Mouse (Mus musculus) hindbrain, embryonic 10.5 days (tissue): Measurements from ENCODE around the gene Zfand3. TPM values are rescaled to one million over a fixed set of nuclear protein-coding genes. Genes with fewer than 3 reads are reported as not detected.

Source experiments
- DNase-seq: peaks from one replicate; pipeline ENCODE4 v3.0.0-alpha.2; 2017; ENCODE audit warnings: low spot score
- H3K27ac ChIP-seq: fragments of 300-500 bp; sonication (generic); 2 replicates; pipeline ENCODE4 v1.5.1; 2016; ENCODE audit warnings: mild to moderate bottlenecking, moderate library complexity
- H3K27me3 ChIP-seq: fragments of 300-500 bp; sonication (generic); 2 replicates; pipeline ENCODE4 v1.6.1; 2016; ENCODE audit warnings: mild to moderate bottlenecking; ENCODE audit not compliant: poor library complexity, insufficient read depth, severe bottlenecking
- H3K36me3 ChIP-seq: fragments of 300-500 bp; sonication (generic); 2 replicates; pipeline ENCODE4 v1.6.1; 2016; ENCODE audit warnings: mild to moderate bottlenecking, moderate library complexity
- H3K4me1 ChIP-seq: fragments of 300-500 bp; sonication (generic); replicated peaks from 2 replicates; pipeline ENCODE4 v1.6.1; 2016; ENCODE audit warnings: mild to moderate bottlenecking
- H3K4me3 ChIP-seq: fragments of 300-500 bp; sonication (generic); 2 replicates; pipeline ENCODE4 v1.5.1; 2016; ENCODE audit warnings: mild to moderate bottlenecking, moderate library complexity
- H3K9me3 ChIP-seq: fragments of 300-500 bp; sonication (generic); 2 replicates; pipeline ENCODE4 v1.6.1; 2016; ENCODE audit warnings: mild to moderate bottlenecking, moderate library complexity
- WGBS: fragments of 180-500 bp; shearing (Covaris S2); methylation state at CpG from one replicate; pipeline ENCODE4 v1.1.7; 2016; 5-methylcytosine and 5-hydroxymethylcytosine counted together
- polyA plus RNA-seq: library from polyadenylated mRNA; unstranded; fragments of >200 nt; fragmentation: Nextera tagmentation; extraction: Ambion mirVana; gene quantifications from 2 replicates; pipeline ENCODE4 v1.2.1, GENCODE M21; 2016

Gene Zfand3
- polyA plus RNA-seq, 1 experiment from 2014 or later: 97.7 TPM

DNA sequence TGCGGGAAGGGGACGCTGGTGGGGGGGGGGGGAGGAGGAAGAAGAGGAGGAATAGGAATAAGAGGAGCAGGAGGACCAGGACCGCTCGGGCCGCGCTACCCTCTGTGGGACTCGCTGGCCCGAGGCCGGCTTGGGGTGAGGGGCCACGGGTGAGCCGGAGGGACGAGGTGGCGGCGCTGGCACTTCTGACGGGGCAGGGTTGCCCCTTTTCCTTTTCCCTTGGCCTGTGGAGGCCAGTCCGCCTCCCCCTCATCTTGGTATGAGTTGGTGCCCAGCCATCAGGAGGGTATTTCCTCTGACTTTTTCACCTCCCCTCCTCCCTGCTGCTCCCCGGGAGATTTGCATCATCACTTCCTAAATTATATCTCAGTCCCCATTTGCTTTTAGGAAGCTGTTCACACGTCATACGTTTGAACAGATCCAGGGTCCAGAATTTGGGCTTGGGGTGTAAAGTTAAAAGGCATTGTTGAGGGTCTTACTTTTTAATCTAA lies 963 bp downstream of the Zfand3 start:
- WGBS: under 1% methylated on average over 19 of the region's 19 CpGs
- Histone ChIP-seq H3K4me1 (peaks cover 56% of the 10 kb centered on the region), H3K27me3 (no peaks in the 10 kb centered on the region), H3K9me3 (no peaks in the 10 kb centered on the region), H3K36me3 (peaks cover 20% of the 10 kb centered on the region), H3K27ac (peak overlapping the region; percentile 100), H3K4me3 (peak overlapping the region; percentile 100)
- DNase-seq: peak; percentile 68

- no peaks in the 10 kb centered on the region for H3K9me3 ChIP-seq
Observed at GRCm38 (mm10) chr17:30006877-30007276, 2.3 kb downstream of the Zfand3 start.

DNA sequence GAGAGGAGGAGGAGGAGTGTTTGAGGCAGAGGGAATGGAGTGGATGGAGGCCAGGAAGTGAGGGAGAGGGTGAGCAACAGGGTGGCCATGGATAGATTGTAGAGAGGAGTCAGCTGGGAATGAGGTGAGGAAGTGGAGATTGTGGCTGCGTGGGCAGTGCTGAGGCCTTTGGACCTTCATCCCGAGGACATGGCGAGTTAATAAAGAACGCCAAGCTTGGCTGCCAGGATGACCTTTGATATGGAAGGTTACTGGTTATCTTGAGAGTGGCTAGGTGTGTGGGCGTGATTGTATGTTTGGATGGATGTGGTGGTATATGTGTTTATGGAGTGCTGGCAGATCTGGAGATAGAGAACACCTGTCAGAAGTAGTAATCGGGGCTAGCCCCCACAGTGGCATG lies 3.4 kb downstream of the Zfand3 start:
- no peak overlapping the region for H3K27ac ChIP-seq
- H3K9me3 ChIP-seq: no peaks in the 10 kb centered on the region
- peaks cover 31% of the 10 kb centered on the region for H3K36me3 ChIP-seq
- no peak for DNase-seq
- H3K4me1 ChIP-seq: peaks cover 55% of the 10 kb centered on the region
- whole genome bisulfite sequencing: 88% methylated on average over 6 of the region's 6 CpGs
- H3K4me3 ChIP-seq: peak overlapping the region; percentile 100; the same call in 1 of the 2 replicates
- no peaks in the 10 kb centered on the region for H3K27me3 ChIP-seq

More at GRCm38 (mm10) chr17:30006877-30007276, 2.3 kb downstream of the Zfand3 start:
- WGBS: 84% methylated on average over 2 of the region's 2 CpGs
- H3K27me3 ChIP-seq: no peaks in the 10 kb centered on the region
- no peak for DNase-seq
- H3K27ac ChIP-seq: no peak overlapping the region
- peaks cover 56% of the 10 kb centered on the region for H3K4me1 ChIP-seq
- peak overlapping the region; percentile 100; the same call in 1 of the 2 replicates for H3K4me3 ChIP-seq
- peaks cover 24% of the 10 kb centered on the region for H3K36me3 ChIP-seq

DNA sequence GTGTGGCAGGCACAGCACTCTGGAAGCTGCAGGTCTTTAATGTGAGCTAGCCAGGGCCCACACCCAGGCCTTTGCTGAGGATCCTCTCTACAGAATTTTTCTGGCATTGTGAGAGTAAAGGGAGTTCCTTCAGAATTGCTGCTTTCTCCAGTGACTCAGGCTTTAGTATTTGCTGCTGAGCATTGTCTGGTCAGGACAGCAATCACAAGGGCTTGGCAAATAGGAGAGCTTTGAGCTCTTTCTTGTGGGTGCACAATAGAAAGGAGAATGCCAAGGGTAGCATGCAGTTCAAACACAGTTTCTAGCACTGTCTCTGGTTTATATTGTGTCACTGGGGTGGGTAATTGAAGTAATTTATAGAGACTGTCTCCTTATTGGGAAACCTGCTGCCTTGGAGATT lies 3.9 kb downstream of the Zfand3 start:
- H3K27ac ChIP-seq: no peak overlapping the region
- H3K4me1 ChIP-seq: peaks cover 50% of the 10 kb centered on the region
- no peak overlapping the region for H3K4me3 ChIP-seq
- H3K9me3 ChIP-seq: no peaks in the 10 kb centered on the region
- peaks cover 34% of the 10 kb centered on the region for H3K36me3 ChIP-seq
- no peaks in the 10 kb centered on the region for H3K27me3 ChIP-seq
- no peak for DNase-seq

DNA sequence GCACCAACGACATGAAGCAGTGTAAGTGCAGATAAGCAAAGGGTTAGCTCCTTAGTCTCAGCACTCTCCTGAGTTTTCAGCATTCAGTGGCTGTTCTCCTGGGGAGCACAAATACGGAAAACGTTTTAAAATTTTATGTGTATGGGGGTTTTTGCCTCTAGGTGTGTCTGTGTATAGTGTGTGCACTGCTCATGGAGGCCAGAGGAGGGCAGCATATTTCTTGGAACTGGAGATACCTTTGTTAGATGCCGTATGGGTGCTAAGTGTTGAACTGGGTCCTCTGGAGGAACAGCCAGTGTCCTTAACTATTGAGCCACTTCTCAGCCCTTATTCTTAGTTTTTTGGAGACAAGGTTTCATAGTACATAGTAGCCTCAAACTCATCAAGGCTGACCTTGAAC lies 10.1 kb downstream of the Zfand3 start:
- H3K27ac ChIP-seq: no peak overlapping the region
- WGBS: 93% methylated on average over 4 of the region's 4 CpGs
- no peak overlapping the region for H3K4me3 ChIP-seq
- no peak for DNase-seq
- peaks cover 37% of the 10 kb centered on the region for H3K36me3 ChIP-seq
- 0 out of 2 replicates have a peak, but pooled peaks cover 3% of the 10 kb centered on the region for H3K9me3 ChIP-seq
- peaks cover 14% of the 10 kb centered on the region for H3K4me1 ChIP-seq
- no peaks in the 10 kb centered on the region for H3K27me3 ChIP-seq

DNA sequence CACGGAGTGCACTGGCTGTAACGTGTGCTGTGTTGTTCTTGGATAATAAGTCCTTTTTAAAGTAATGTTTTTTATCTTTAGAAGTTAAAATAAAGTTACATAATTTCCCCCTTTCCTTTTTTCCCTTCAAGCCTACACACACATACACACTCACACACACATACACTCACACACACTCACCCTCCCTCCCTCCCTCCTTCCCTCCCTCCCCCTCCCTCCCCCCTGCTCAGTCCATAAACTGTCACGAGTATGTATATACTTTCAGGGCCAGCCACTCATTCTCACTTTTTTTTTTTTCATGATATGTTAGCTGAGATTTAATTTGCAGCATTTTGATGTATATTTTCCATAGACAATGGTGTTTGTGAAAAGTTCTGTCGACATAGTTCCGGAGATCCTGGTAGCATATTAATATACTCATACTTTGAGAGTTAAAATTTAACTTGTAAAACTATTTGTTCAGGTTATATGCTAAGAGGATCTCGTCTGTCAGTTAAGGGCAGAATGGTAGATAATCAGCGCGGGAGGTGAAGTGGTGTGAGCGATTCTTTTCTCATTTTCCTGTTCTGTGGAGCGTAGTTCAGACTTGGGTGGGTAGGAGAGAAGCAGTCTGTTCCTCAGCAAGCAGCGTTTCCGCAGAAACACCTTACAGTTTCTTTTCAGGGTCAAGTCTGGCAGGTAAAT lies 14.5 kb downstream of the Zfand3 start:
- H3K27me3 ChIP-seq: no peaks in the 10 kb centered on the region
- DNase-seq: no peak
- H3K4me1 ChIP-seq: peaks cover 21% of the 10 kb centered on the region
- no peaks in the 10 kb centered on the region for H3K9me3 ChIP-seq
- WGBS: 89% methylated on average over 12 of the region's 12 CpGs
- no peak overlapping the region for H3K27ac ChIP-seq
- H3K4me3 ChIP-seq: no peak overlapping the region
- H3K36me3 ChIP-seq: peaks cover 8% of the 10 kb centered on the region

DNA sequence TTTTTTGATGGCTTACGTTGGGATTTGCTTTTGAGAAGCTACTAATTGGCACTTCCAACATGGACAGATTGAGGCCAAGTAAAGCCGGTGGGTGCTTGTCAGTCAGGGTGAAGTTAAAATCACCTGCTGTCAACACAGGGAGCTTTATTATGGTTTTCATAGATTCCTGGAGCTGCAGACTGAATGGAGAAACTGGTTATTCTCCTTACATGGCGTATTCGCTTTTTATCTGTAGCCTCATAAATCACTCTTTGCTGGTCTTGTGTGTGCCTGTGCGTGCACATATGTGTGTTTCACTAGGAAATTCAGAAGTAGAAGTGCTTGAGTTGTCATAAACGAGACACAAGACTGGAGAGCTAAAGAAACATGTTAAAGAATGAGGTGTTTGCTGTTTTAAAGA lies 15.4 kb downstream of the Zfand3 start:
- 93% methylated on average over 6 of the region's 6 CpGs for WGBS

DNA sequence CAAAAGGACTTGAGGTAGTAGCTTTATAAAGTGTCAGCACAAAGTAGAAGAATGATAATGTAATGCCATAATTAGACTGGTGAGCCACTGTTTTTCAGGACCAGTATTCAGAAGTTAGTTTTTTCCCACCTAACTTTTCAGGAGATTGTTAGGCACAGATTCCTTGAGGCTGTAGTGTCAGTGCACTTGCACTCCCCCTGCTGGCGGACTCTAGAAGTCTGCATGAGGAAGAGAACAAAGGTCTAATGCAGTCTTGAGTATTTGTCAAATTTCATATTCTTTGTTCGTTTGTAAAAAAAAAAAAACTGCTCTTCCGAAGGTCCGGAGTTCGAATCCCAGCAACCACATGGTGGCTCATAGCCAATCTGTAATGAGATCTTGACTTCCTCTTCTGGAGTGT lies 20.1 kb downstream of the Zfand3 start:
- H3K4me3 ChIP-seq: no peak overlapping the region

More for the DNA sequence above, 15.4 kb downstream of the Zfand3 start:
- no peaks in the 10 kb centered on the region for H3K36me3 ChIP-seq
- H3K4me1 ChIP-seq: peaks cover 21% of the 10 kb centered on the region
- H3K4me3 ChIP-seq: no peak overlapping the region
- H3K27ac ChIP-seq: no peak overlapping the region
- H3K27me3 ChIP-seq: no peaks in the 10 kb centered on the region
- no peaks in the 10 kb centered on the region for H3K9me3 ChIP-seq
- DNase-seq: no peak

GRCm38 (mm10) chr17:30026617-30027016 lies 22.1 kb downstream of the Zfand3 start:
- Histone ChIP-seq H3K36me3 (no peaks in the 10 kb centered on the region), H3K4me1 (peaks cover 22% of the 10 kb centered on the region), H3K27ac (no peak overlapping the region), H3K9me3 (no peaks in the 10 kb centered on the region), H3K27me3 (no peaks in the 10 kb centered on the region), H3K4me3 (no peak overlapping the region)
- no peak for DNase-seq
- 61% methylated on average over 6 of the region's 6 CpGs for WGBS

More for the DNA sequence above, 20.1 kb downstream of the Zfand3 start:
- peak; percentile 72 for DNase-seq
- Histone ChIP-seq H3K4me1 (peaks cover 32% of the 10 kb centered on the region), H3K9me3 (no peaks in the 10 kb centered on the region), H3K27me3 (no peaks in the 10 kb centered on the region), H3K27ac (no peak overlapping the region), H3K36me3 (no peaks in the 10 kb centered on the region)
- WGBS: 64% methylated on average over 5 of the region's 5 CpGs

DNA sequence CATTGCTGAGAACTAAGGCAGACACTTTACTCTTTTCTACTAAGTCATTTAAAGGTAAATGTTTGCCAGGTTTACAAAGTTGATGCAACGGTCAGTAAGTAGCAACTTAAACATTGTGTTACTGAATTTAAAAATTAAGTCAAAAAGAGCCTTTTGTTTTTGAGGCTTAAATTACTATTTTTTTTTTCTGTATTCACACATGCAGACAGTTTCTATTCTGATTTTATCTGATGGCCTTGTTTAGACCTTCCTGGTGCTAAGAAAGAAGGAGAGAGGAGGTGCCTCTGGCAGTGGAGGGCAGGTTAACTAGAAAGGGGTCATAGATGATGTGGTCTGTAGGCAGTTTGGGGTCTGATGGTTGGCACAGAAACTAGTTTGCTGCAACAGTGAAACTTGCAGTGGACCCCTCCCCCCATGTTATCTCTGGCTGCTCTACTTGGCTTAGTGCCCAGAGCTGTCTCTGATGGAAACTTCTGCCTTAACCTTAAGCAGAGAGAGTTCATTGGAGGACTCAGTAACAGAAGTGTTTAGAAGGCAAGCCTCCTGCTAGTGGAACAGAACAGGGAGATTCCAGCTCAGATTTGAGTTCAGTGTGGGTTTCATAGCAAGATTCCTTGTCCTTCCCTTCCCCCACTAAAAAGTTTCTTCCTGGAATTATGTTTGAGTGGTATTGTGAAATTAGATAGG lies 23.0 kb downstream of the Zfand3 start:
- Histone ChIP-seq H3K27me3 (no peaks in the 10 kb centered on the region), H3K4me1 (peaks cover 20% of the 10 kb centered on the region), H3K36me3 (no peaks in the 10 kb centered on the region), H3K27ac (no peak overlapping the region), H3K9me3 (no peaks in the 10 kb centered on the region), H3K4me3 (no peak overlapping the region)
- DNase-seq: no peak
- 78% methylated on average over 1 of the region's 1 CpGs for WGBS

- Histone ChIP-seq H3K4me1 (peaks cover 28% of the 10 kb centered on the region), H3K4me3 (no peak overlapping the region), H3K9me3 (no peaks in the 10 kb centered on the region), H3K36me3 (no peaks in the 10 kb centered on the region), H3K27me3 (no peaks in the 10 kb centered on the region), H3K27ac (no peak overlapping the region)
- WGBS: 91% methylated on average over 7 of the region's 7 CpGs
- no peak for DNase-seq
Observed at GRCm38 (mm10) chr17:30029633-30030226, 25.2 kb downstream of the Zfand3 start.

DNA sequence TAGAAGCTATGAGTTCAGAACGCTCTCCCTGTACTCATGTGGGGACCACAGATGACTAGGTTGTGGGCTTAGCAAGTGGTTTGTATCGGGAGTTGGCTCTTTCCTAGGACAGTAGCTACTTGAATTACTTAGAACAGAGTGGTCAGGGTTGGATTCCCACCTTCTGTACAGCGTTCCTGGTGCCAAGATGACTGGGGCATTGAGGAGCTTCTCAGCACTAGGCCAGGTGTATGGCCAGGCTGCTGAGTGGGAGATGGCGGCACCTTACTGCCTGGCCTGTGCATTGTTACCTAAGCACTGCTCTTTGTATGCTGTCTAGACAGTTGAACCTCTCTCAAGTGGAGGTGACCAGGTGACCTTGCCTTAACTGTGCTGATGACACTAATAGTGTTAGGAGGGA lies 28.3 kb downstream of the Zfand3 start:
- Histone ChIP-seq H3K36me3 (peaks cover 6% of the 10 kb centered on the region), H3K9me3 (no peaks in the 10 kb centered on the region), H3K4me1 (peaks cover 9% of the 10 kb centered on the region; the same call in 1 of the 2 replicates), H3K27ac (no peak overlapping the region), H3K4me3 (no peak overlapping the region), H3K27me3 (no peaks in the 10 kb centered on the region)
- DNase-seq: no peak
- WGBS: 94% methylated on average over 4 of the region's 4 CpGs

- Histone ChIP-seq H3K36me3 (peaks cover 6% of the 10 kb centered on the region), H3K4me3 (no peak overlapping the region), H3K9me3 (no peaks in the 10 kb centered on the region), H3K4me1 (peaks cover 11% of the 10 kb centered on the region; the same call in 1 of the 2 replicates), H3K27me3 (no peaks in the 10 kb centered on the region), H3K27ac (no peak overlapping the region)
- 67% methylated on average over 4 of the region's 4 CpGs for WGBS
- no peak for DNase-seq
Observed at GRCm38 (mm10) chr17:30033991-30034390, 29.5 kb downstream of the Zfand3 start.
